Mouse (Mus musculus) heart, adult 18-20 months (tissue): ENCODE results near the gene Gm28845. TPM values are rescaled to one million over a fixed set of nuclear protein-coding genes. Genes with fewer than 3 reads are reported as not detected.
"Not testable (repeated sequence)": the region's sequence is repeated elsewhere in the genome, so short reads cannot be mapped to it uniquely, and the experiment has no call there.

Experiments used
- DNase-seq, 2 experiments: peaks; one replicate each; pipeline ENCODE4 v3.0.0; 2021 to 2022; ENCODE audit warnings: mixed read lengths in 1 of 2
- total RNA-seq, 2 experiments: library from RNA; stranded (reverse); gene quantifications; 2 replicates each; pipeline ENCODE4 v1.2.3; 2021

Gm28845 gene
- total RNA-seq, 2 experiments from 2014 or later, result not detected

DNA sequence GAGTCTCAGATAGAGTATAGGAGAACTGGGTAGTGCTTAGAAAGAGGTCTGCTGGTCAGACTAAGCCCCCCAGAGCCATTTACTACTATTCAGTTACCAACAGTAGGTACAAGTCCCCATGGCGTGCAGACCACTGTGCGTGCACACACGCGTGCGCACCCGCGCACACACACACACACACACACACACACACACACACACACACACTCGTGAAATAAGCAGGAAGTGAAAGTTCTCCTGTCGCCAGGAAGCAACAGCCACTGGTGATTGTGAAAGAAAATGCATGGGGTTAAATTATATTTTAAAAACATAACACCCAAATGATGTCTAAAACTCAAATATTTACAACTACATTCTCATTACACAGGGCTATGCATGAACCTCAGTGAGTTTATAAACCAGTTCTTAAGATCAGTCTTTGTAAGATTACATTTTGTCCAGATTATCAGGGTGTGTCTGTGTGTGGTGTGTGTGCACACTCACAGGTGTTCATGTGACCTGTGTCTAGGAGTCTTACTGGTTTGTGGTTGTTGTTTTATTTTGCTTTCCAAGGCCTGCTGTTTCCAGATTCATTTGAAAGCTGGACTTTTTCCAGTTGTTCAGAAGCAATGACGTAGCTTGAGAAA, 11.6 kb downstream of the Gm28845 start:
- no peak for DNase-seq

DNA sequence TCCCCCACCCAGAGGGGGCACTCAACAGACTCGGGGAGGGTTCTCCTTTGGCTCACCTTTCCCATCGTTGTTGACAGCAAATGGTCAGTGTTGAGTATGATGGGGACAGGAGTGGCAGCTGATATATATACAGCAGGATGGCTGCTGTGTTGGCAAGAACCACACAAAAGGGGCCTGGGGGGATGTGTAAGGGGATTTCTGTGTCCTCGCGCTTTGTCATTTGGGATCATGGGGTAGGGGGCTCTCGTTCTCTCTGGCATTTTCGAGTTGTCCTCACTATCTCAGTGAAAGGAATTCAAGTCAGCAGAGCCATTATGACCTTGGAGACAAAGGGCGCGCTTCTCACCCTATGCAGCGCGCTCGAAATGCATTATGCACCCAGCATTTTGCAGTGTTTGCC, 16.1 kb downstream of the Gm28845 start, which contains the start of gene Cryga:
Gene Cryga (minus strand): TSS at position 101 of the 400 bp plus-strand sequence.
- DNase-seq, result no peak

DNA sequence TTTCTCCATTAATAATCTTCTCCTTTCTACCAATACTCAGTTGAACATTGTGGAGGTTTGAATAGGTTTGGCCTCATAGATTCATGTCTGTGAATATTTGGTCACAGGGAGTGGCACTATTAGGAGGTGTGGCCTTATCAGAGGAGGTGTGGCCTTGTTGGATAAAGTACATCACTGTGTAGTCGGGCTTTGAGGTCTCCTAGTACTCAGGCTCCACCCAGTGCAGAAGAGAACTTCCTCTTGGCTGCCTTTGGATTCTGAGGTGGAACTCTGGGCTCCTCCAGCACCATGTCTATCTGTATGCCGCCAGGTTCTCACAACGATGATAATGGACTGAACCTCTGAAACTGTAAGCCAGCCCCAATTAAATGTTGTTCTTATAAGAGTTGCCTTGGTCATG, 22.4 kb downstream of the Gm28845 start:
- DNase-seq, result no peak

DNA sequence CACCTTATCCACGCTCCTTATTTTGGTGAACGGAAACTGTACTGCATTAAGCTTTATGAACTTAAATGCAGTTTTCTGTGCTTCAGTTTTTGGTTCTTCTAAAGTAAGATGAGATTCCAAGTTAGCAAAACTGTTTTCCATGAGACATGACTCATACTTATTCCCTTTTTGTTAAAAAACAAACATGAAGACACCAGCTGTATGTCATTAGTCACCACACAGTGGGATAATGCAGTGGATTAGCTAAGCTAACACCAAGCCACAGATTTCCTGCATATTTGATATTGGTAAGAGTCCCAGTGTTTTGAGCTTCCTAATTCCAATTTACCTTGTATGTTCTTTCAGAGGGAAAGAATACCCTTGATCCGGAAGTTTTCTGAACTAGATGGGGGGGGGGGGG, 27.8 kb downstream of the Gm28845 start:
- DNase-seq, result no peak

DNA sequence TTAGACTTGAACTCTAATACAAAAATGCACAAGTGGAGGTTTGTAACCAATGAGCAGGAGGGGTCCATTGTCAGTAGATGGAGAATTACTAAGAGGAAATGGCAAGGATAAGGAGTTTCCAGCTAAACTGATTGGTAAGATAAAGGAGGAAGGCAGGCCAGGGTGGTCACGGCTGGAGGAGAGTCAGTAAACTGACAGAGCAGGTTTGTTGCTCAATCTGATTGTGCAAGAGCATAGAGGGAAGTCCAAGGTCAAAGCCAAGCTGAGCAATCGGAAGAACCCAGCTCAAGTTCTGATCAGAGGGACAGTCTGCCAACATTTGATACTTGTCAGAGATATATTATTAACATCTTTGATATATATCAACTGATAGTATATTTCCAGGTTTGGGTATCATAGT, 29.0 kb downstream of the Gm28845 start:
- DNase-seq, result peak; percentile 47 to 54

DNA sequence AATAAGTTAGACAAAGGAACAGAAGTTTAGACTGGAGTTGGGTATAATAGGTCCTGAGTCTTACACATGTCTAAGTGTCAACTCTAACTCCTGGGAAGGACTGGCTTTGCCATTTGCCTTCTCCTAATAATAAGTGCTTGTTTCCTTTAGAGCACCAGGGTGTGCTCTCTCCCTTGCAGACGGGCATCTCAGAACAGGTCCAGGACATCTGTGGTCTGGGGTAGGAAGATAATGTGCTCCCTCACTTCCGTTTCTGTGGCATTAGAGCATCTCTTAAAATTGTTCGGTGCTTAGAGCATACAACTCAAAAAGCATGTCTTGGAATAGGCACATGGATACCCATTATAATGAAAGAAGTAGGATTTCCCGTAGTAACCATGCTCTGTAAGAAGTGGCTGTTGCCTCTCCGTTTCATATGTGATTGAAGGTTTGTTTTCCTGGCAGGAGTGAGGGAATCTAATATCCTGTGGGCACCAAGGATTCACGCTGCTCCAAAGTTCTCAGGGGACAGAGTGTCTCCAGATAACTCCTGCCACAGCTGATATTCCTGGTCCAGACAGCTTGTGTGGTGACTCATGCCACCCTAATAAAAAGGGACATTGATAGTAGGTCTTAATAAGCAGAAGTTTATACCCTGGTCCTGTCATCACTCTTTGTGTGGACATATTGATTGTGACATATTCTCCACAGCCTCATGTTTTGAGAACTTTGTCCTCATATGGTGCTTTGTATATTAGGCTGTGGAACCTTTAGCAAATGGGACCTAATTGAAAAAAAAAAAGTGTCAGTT, 30.6 kb downstream of the Gm28845 start:
- DNase-seq, result no peak

DNA sequence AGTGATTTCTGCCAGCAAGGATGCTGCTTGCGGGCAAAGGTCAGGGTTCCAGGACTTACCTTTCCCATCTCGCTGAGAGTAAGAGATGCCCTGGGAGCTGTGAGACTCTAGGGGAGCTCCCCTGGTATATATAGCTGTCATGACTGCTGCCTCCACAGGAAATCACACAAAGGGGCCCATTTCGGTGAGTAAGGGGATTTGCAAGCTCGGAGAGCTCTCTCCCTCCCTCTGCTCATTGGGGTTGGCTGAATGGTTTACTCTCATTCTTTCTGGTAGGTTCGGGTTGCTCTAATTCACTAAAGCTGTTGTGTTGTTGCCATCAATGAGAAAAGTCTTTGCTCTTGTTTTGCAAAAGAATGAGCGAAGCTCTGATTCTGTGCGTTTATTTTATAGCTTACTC, 37.2 kb downstream of the Gm28845 start, which contains the start of gene Crygb:
Gene Crygb (minus strand): TSS at position 101 of the 400 bp plus-strand sequence.
- no peak for DNase-seq

DNA sequence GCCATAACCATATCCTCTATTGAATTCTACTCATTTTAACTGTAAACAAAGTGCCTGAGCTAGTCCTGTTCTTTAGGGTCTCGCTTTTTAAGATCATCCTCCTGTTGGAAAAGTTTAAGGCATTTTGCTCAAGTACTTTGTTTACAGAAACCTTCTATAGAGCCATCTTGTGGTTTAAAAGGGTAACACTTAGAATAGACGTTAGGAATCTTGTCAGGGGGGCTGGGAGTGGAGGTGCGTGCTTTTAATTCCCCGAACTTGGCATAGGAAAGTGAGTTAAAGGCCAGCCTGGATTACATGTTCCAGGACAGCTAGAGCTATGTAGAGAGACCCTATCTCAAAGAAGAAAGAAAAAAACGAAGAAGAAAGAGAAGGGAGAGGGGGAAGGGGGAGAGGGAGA, 43.8 kb downstream of the Gm28845 start:
- DNase-seq, result peak in 1 of 2 experiments; percentile 12

DNA sequence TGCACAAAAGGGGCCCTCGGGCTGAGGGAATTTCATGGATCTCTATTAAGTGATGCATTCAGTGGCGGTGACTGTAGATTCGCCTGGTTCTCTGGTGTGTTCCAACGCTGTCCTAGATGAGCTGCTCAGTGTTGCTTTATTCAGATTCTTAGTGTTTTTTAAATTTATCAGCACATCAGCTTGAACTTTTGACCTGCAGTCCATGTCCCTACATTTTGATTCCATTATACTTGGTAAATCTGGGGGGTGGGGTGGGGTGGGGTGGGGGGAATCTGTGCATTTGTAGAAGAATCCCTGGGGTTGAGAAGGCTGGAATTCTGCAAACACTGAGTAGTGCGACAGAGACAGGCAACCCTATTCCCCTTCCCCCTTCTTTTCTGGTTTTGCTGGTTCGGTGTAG, 45.8 kb downstream of the Gm28845 start, which contains the start of gene Crygc:
Gene Crygc (minus strand): TSS at position 101 of the 400 bp plus-strand sequence.
- DNase-seq, result no peak

DNA sequence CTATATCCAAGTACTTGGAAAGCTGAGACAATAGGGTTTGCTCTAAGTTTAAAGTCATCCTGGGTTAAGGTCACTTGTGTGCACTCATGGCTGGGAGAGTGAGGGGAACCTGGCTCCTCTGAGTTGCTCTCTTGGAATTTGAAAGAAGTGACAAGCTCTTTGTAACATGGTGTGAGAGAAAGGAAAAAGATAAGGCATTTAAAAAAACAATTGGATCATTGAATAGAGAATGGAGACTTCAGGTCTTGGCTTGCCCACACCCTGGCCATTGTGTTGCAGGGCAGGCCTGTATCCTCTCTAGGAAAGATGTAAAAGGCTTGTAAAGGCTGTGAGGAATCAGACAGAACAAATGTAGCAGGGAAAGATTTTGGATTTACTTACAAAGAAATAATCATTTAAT, 51.5 kb downstream of the Gm28845 start:
- no peak for DNase-seq

DNA sequence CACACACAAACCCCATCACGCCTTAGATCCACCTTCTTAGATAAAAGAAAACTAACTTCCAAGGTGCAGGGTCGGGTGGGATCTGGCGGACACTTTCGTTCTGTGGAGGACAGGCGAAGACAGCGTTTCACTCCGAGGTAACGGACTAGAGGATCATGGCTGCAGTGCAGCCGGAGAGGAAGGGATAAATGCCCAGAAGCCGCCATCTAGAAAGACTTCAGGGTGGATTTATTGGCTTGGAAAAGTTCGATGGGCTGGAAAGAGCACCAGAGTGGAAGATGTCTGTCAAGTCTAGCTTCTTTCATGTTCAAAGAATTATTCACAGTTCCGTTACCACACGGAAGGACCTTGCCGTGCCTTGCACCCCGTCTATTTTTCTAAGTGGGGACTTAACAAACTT, 55.2 kb downstream of the Gm28845 start:
- DNase-seq, result no peak

DNA sequence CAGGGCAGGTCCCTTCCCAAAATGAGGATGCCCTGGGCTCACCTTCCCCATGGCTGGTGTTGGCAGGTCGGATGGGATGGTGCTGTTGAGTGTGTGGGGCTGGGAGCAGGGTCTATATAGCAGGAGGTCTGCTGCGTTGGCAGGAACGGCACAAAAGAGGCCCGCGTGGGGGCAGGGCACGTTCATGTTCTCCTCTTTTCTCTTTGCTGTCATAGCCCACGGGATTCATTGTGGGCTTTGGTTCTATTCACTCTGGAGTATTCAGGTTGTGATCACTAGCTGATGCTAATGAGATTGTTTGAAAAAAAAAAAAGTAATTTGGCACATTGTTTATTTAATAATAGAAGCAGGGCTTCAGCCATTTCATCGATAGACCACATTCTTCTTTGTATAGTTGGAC, 56.0 kb downstream of the Gm28845 start, which contains the start of gene Crygd:
Gene Crygd (minus strand): TSS at position 101 of the 400 bp plus-strand sequence.
- no peak for DNase-seq

DNA sequence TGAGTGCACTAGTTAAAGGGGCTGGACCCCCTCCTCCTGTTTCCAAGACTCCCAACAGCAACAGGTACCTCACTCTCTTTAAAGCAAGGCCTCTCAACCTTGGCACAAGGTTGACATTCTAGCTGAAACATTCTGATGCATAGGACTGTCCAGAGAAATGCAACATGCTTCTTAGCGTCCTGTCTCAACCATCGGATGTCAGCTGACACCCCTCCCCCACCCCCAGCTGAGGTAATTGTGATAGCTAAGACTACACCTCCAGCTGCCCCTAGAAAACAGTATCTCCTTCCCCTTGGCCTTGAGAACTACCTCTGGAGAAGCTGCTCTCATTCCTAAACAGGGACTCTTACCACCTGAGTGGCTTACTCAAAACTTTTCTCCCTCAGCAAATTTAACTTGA, 67.2 kb downstream of the Gm28845 start:
- DNase-seq, result no peak

DNA sequence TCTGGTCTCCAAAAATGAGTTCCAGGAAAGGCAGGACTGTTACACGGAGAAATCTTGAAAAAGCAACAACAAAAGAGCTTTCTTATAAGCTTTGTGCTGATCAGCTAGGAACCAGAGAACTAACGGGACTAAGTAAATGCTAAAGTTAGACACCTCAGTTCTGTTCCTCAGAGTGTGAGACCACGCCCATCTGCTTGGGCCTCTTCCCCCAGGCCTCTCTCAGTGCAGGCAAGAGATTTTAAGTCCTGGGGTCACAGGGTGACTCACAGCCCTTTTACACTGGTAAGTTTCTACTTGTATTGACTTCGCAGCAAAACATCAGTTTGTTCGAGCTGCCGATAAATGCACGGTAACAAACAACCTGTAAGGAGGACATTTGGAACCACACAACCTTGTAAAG, 67.7 kb downstream of the Gm28845 start:
- no peak for DNase-seq

DNA sequence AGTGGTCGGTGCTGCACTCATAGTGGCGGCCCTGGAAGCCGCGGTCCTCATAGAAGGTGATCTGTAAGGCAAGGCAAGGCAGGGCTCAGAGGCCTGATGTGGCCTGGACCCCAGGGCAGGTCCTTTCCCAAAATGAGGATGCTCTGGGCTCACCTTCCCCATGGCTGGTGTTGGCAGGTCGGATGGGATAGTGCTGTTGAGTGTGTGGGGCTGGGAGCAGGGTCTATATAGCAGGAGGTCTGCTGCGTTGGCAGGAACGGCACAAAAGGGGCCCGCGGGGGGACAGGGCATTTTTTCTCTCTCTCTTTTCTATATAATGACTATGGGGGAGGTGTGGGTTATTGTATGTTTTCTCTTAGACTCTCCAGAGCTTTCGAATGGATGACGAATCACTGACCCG, 68.4 kb downstream of the Gm28845 start, which contains the start of gene Cryge:
Gene Cryge (minus strand): TSS at position 198 of the 400 bp plus-strand sequence.
- DNase-seq, result not testable (repeated sequence)

Other genes starting within 250 kb of the Gm28845 start
- gene Plekhm3, start 162.7 kb downstream of the Gm28845 start, total RNA-seq, result 1 to 10 TPM; 6.6 to 7.1 TPM
- under 1 TPM in 1 of 2 experiments, not detected in 1; 0.21 TPM for gene Akr1cl, start 86.8 kb downstream of the Gm28845 start, total RNA-seq
- not detected for gene Cryge, start 68.4 kb downstream of the Gm28845 start, total RNA-seq
- not detected for gene Crygd, start 56.1 kb downstream of the Gm28845 start, total RNA-seq
- gene Crygc, start 45.9 kb downstream of the Gm28845 start, total RNA-seq, result not detected
- gene Crygb, start 37.3 kb downstream of the Gm28845 start, total RNA-seq, result not detected
- not detected for gene Cryga, start 16.2 kb downstream of the Gm28845 start, total RNA-seq
- not detected for gene D630023F18Rik, start 3.7 kb upstream of the Gm28845 start, total RNA-seq
- gene Idh1, start 66.9 kb upstream of the Gm28845 start, total RNA-seq, result 10 to 100 TPM; 68.5 to 84.3 TPM
- 10 to 100 TPM in 1 of 2 experiments, 1 to 10 TPM in 1; 7.8 to 11.5 TPM for gene Pikfyve, start 67.1 kb upstream of the Gm28845 start, total RNA-seq
- gene Pth2r, start 162.5 kb upstream of the Gm28845 start, total RNA-seq, result not detected